Mouse (Mus musculus) cerebellum, adult 2 months (tissue): ENCODE measurements around the gene Yars. TPM values are rescaled to one million over a fixed set of nuclear protein-coding genes. Genes with fewer than 3 reads are reported as not detected.

ENCODE experiments used
- DNase-seq, 2 experiments: peaks; one replicate each; pipeline ENCODE4 v3.0.0; 2021
- H3K27ac ChIP-seq: fragments of 200-500 bp; 2 replicates; pipeline ENCODE4 v1.5.1; 2012; ENCODE audit warnings: low read length, control low read depth, inconsistent platforms; ENCODE audit not compliant: insufficient read depth
- H3K27me3 ChIP-seq: fragments of 200-500 bp; 2 replicates; pipeline ENCODE4 v1.6.1; 2012; ENCODE audit warnings: inconsistent platforms, mild to moderate bottlenecking, low read length, moderate library complexity; ENCODE audit not compliant: control insufficient read depth, insufficient read depth
- H3K4me1 ChIP-seq: fragments of 200-500 bp; 2 replicates; pipeline ENCODE4 v1.6.1; 2011; ENCODE audit warnings: low read length; ENCODE audit not compliant: control insufficient read depth, insufficient read depth
- H3K4me3 ChIP-seq: fragments of 200-500 bp; replicated peaks from 2 replicates; pipeline ENCODE3; 2011; ENCODE audit warnings: mild to moderate bottlenecking, low read depth, low read length, control low read depth; ENCODE audit not compliant: insufficient read depth
- CTCF ChIP-seq: fragments of 200-500 bp; IDR thresholded peaks from 2 replicates; pipeline ENCODE4 v1.5.1; 2011; ENCODE audit warnings: low read depth, mild to moderate bottlenecking, control low read depth, low read length, moderate library complexity, borderline replicate concordance; ENCODE audit not compliant: insufficient read depth
- POLR2A ChIP-seq: fragments of 200-500 bp; IDR thresholded peaks from 2 replicates; pipeline ENCODE4 v1.6.1; 2011; ENCODE audit warnings: low read length, control low read depth, borderline replicate concordance; ENCODE audit not compliant: insufficient read depth
- WGBS: fragments of 180-500 bp; shearing (Covaris S2); methylation state at CpG from one replicate; pipeline ENCODE4 v1.1.7; 2018; 5-methylcytosine and 5-hydroxymethylcytosine counted together
- polyA plus RNA-seq: library from polyadenylated mRNA; depleted of rRNA; stranded (reverse); fragments of >200 nt; gene quantifications from 2 replicates; pipeline ENCODE4 v1.2.3, GENCODE M21; 2012

The Yars gene
- polyA plus RNA-seq, 1 experiment = 104 TPM

DNA sequence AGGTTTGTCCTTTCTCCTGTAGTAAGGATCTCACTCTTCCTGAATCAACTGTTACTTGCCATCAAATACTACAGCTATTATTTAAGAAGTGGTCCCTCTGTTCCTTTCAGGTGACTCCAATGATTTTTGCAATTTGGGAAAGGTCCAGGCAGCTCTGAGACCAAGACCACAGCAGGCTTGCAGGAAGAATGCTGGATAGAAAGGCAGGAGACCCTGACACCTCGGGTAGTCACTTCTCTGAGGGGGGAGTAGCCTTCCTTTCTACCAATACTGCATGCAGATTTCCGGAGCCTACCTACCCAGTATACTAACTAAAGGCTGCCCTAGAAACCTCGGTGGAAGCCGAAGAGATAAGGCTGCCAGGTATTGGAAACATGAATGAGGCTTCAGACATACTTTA is 44.1 kb upstream of the Yars start:
- TF ChIP-seq POLR2A (no peak), CTCF (no peak)
- no peak overlapping the region for H3K4me3 ChIP-seq
- WGBS = 28% methylated on average over 4 of the region's 4 CpGs
- peaks cover 48% of the 10 kb centered on the region for H3K4me1 ChIP-seq
- no peak for DNase-seq
- no peaks in the 10 kb centered on the region for H3K27me3 ChIP-seq
- peak overlapping the region; percentile 86; the same call in 1 of the 2 replicates for H3K27ac ChIP-seq

DNA sequence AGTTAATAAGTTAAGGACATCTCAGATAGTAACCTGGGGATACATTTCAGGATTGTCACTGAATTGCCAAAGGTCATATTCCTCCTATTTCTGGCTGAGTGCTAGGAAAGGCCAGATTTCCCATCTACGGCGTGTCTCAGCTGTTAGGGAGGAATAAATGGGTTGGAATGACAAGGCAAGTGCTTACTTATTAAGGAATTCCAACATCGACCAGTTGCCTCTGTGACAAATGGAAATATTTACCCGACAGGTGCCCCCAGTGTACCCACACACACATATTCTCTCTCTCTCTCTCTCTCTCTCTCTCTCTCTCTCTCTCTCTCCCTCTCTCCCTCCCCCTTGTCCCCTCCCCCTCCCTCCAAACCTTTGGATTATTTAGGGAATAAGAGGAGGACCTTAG is 43.6 kb upstream of the Yars start:
- TF ChIP-seq CTCF (no peak), POLR2A (no peak)
- Histone ChIP-seq H3K27ac (no peak overlapping the region), H3K4me3 (no peak overlapping the region), H3K4me1 (peaks cover 47% of the 10 kb centered on the region), H3K27me3 (no peaks in the 10 kb centered on the region)
- no peak for DNase-seq
- 31% methylated on average over 4 of the region's 4 CpGs for WGBS

GRCm38 (mm10) chr4:129146392-129146791 is 43.2 kb upstream of the Yars start:
- no peaks in the 10 kb centered on the region for H3K27me3 ChIP-seq
- DNase-seq = no peak
- WGBS = 45% methylated on average over 2 of the region's 2 CpGs
- no peak overlapping the region for H3K27ac ChIP-seq
- TF ChIP-seq POLR2A (no peak), CTCF (no peak)
- H3K4me1 ChIP-seq = peaks cover 42% of the 10 kb centered on the region
- no peak overlapping the region for H3K4me3 ChIP-seq

DNA sequence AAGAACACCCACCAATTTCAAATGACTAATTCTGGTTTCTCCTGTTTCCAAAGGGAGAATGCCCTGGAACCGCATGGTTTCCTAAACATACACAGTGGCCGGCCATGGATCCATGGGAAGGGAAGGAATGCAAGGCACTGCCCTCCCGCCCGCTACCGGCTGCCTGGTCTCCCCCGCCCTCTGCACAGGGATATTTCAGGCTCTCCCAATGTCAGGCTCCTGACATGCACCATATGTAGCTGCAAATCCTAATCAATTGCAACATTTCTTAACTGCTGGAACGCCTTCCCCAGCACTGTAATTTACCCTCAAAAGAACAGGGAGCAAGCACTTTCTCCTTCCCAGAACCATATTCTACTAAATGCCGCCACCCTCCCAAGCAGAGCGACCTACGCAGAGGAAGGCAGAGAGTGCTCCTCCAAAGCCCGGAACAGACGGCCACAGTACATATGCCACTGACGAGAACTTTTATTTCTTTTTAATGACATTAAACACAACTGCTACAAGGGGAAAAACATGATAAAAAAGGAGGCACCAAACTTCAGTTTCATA is 41.9 kb upstream of the Yars start:
- 96% methylated on average over 13 of the region's 13 CpGs for WGBS
- Histone ChIP-seq H3K4me3 (no peak overlapping the region), H3K4me1 (peaks cover 30% of the 10 kb centered on the region), H3K27me3 (no peaks in the 10 kb centered on the region), H3K27ac (no peak overlapping the region)
- DNase-seq = no peak
- no peak for TF ChIP-seq CTCF
- no peak for TF ChIP-seq POLR2A

DNA sequence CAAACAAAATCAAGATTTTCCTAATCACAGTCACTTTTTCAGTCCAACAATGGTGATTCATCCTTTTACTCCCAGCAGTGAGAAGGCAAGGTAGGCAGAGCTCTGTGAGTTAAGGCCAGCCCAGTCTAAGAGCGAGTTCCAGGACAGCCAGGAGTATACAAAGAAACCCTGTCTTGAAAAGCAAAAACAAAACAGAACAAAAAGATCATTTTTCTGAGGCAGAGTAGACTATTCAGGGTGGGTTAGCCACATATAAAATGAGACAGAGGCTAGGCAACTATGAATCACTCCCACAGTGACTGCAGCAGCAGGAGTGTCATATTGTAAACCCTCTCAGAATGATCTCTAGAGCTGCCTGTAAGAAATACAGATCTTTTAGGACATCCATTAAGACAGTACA is 40.2 kb upstream of the Yars start:
- H3K4me1 ChIP-seq = peaks cover 13% of the 10 kb centered on the region
- no peak for DNase-seq
- TF ChIP-seq POLR2A (no peak), CTCF (no peak)
- no peak overlapping the region for H3K4me3 ChIP-seq
- no peaks in the 10 kb centered on the region for H3K27me3 ChIP-seq
- H3K27ac ChIP-seq = no peak overlapping the region
- WGBS = 79% methylated on average over 1 of the region's 1 CpGs

DNA sequence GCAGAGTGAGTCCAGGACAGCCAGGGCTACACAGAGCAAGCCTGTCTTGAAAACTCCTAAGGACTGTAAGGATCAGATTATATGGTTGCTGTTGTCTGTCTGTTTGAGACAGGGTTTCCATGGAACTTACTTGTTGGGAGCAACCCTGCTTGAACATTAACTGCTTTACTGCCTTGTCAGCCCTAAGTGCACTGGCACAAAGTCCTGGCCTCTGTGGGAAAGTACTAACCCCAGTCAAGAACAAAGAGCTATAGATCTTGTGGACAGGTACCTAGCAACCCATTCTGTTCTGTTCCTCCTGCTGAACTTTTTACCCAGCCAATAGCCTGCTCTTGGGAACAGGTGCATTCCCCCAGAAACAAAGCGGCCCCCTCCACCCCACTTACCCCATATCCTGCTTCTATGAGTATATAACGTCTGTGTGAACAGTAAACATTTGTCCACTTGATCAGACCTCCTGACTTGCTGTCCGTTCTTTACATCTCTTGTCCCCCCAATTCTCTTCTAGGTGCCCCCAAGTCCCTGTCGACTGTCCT is 38.2 kb upstream of the Yars start:
- TF ChIP-seq POLR2A = no peak
- no peak for TF ChIP-seq CTCF
- DNase-seq = no peak
- H3K4me3 ChIP-seq = no peak overlapping the region
- 96% methylated on average over 4 of the region's 4 CpGs for WGBS
- H3K4me1 ChIP-seq = peaks cover 3% of the 10 kb centered on the region; the same call in 1 of the 2 replicates
- H3K27me3 ChIP-seq = no peaks in the 10 kb centered on the region
- no peak overlapping the region for H3K27ac ChIP-seq

DNA sequence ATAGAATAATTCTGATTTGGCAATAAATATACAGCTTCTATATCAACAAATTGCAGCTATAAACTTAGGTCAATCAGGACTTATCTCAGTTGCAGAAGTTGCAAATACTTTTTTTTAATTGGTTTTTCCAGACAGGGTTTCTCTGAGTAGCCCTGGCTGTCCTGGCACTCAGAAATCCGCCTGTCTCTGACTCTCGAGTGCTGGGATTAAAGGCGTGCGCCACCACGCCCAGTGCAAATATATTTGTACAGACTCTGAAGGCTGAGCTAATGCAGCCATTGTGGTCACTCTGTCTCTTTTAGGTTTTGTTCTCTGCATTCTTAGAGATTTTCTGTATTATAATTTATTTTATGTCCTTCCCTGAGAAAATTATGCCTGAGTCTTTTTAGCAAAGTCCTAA is 32.0 kb upstream of the Yars start:
- H3K4me1 ChIP-seq = no peaks in the 10 kb centered on the region; the same call in none of the 2 replicates
- no peak for DNase-seq
- H3K27me3 ChIP-seq = no peaks in the 10 kb centered on the region
- TF ChIP-seq POLR2A = no peak
- no peak for TF ChIP-seq CTCF
- no peak overlapping the region for H3K27ac ChIP-seq
- 89% methylated on average over 5 of the region's 5 CpGs for WGBS
- H3K4me3 ChIP-seq = no peak overlapping the region

DNA sequence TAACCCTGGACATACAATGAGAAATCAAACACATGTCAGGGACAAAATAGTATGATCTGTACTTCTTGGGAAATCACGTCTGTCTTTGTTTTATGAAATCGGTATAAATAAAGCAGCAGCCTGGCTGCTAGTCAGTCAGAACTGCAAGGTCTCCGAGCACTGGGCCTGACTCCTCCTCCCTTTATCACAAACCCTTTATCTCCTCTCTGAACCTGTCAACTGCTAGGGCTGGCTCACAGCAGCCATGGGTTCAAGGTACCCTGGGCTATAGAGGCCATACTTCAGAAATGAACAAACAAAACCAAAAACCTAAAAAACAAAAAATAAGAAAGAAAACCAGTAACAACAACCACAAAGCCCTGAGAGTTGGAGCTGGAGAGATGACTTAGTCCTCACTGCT is 31.0 kb upstream of the Yars start:
- no peak overlapping the region for H3K4me3 ChIP-seq

More for the DNA sequence above, 31.0 kb upstream of the Yars start:
- Histone ChIP-seq H3K4me1 (no peaks in the 10 kb centered on the region; the same call in none of the 2 replicates), H3K27me3 (no peaks in the 10 kb centered on the region), H3K27ac (no peak overlapping the region)
- WGBS = 61% methylated on average over 3 of the region's 3 CpGs
- TF ChIP-seq CTCF (no peak), POLR2A (no peak)
- no peak for DNase-seq
